Mouse (Mus musculus) midbrain, embryonic 14.5 days (tissue): ENCODE results near the gene Frmd4b. TPM values are rescaled to one million over a fixed set of nuclear protein-coding genes. Genes with fewer than 3 reads are reported as not detected.

Experiments used
- ATAC-seq: fragments of 200-750 bp; cut with Nextera tagmentation; 2 replicates; pipeline ENCODE4 v1.8.0; 2017; ENCODE audit warnings: moderate number of reproducible peaks, moderate library complexity; ENCODE audit not compliant: low FRiP score, low TSS enrichment
- DNase-seq: peaks from one replicate; pipeline ENCODE4 v3.0.0-alpha.2; 2015
- H3K27ac ChIP-seq: fragments of 300-500 bp; sonication (generic); replicated peaks from 2 replicates; pipeline ENCODE4 v1.5.1; 2014; ENCODE audit warnings: mild to moderate bottlenecking, low read depth, low read length, moderate library complexity
- H3K27me3 ChIP-seq: fragments of 300-500 bp; sonication (generic); 2 replicates; pipeline ENCODE4 v1.6.1; 2014; ENCODE audit warnings: low read length, control low read depth, mixed read lengths; ENCODE audit not compliant: control insufficient read depth, insufficient read depth
- H3K36me3 ChIP-seq: fragments of 300-500 bp; sonication (generic); 2 replicates; pipeline ENCODE4 v1.6.1; 2014; ENCODE audit warnings: low read length, control low read depth; ENCODE audit not compliant: control insufficient read depth, insufficient read depth
- H3K4me1 ChIP-seq: fragments of 300-500 bp; sonication (generic); 2 replicates; pipeline ENCODE4 v1.6.1; 2014; ENCODE audit warnings: mild to moderate bottlenecking, antibody characterized with exemption, low read length, control low read depth; ENCODE audit not compliant: control insufficient read depth, insufficient read depth
- H3K4me2 ChIP-seq: fragments of 300-500 bp; sonication (generic); 2 replicates; pipeline ENCODE4 v1.6.1; 2014; ENCODE audit warnings: mild to moderate bottlenecking, low read length, moderate library complexity
- H3K4me3 ChIP-seq: fragments of 300-500 bp; sonication (generic); replicated peaks from 2 replicates; pipeline ENCODE4 v1.5.1; 2014; ENCODE audit warnings: low read depth, low read length
- H3K9ac ChIP-seq: fragments of 300-500 bp; sonication (generic); replicated peaks from 2 replicates; pipeline ENCODE4 v1.6.1; 2014; ENCODE audit warnings: mild to moderate bottlenecking, low read length, moderate library complexity
- H3K9me3 ChIP-seq: fragments of 300-500 bp; sonication (generic); 2 replicates; pipeline ENCODE4 v1.6.1; 2016; ENCODE audit warnings: low read length, control low read depth, mixed read lengths; ENCODE audit not compliant: control insufficient read depth
- WGBS: fragments of 180-500 bp; shearing (Covaris S2); extraction: QIAGEN DNeasy Blood & Tissue Kit; methylation state at CpG from one replicate; pipeline ENCODE4 v1.1.7; 2014; 5-methylcytosine and 5-hydroxymethylcytosine counted together
- polyA plus RNA-seq: library from polyadenylated mRNA; unstranded; fragments of >200 nt; fragmentation: Nextera tagmentation; extraction: Ambion mirVana; gene quantifications from 2 replicates; pipeline ENCODE4 v1.2.1, GENCODE M21; 2014

Gene Frmd4b
- polyA plus RNA-seq, 1 experiment from 2014 or later = 21.7 TPM

GRCm38 (mm10) chr6:97345921-97346320, 271.4 kb downstream of the Frmd4b start:
- Histone ChIP-seq H3K27me3 (no peaks in the 10 kb centered on the region), H3K9ac (no peak overlapping the region), H3K4me3 (no peak overlapping the region), H3K36me3 (no peaks in the 10 kb centered on the region), H3K4me1 (no peaks in the 10 kb centered on the region), H3K4me2 (no peak overlapping the region), H3K9me3 (no peaks in the 10 kb centered on the region), H3K27ac (no peak overlapping the region)
- ATAC-seq (no peak), DNase-seq (no peak)
- 93% methylated on average over 2 of the region's 2 CpGs for WGBS

DNA sequence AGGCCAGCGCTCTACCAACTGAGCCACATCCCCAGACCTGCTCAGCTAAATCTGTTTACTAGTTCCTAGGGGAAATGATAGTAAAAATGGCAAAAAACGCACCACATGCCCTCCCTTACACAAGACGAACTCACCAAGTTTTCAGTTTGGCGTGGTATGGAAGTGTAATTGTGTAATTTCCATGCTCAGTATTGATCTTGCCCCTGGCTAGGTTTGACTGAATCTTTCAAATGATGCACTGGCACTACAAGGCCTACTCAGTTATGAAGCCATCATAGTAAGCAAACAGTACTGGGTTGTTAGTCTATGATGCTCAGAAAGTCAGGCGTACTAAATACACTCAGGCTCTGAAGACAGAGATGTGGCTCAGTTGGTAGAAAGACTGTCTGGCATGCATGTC, 275.2 kb downstream of the Frmd4b start:
- DNase-seq = no peak
- no peak for ATAC-seq

DNA sequence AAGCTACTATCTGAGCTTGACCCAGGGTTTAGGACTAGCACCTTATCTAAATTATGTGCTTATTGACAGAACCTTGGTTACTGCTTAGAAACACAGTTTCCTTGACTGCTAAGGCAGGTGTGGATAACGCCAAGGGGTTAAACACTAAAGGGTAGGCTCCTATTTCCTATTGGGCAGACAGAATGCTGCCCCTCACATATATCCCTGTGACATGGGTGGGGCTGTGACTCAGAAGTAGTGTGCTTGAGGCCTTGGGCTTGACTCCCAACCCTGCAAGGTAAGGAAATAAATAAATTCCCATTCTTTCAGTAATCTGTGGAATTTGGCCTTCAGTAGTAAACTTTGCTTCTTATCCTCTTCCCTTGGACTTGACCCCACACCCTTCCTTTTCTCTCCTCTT, 275.7 kb downstream of the Frmd4b start:
- H3K36me3 ChIP-seq = no peaks in the 10 kb centered on the region
- 90% methylated on average over 1 of the region's 1 CpGs for WGBS
- H3K27me3 ChIP-seq = no peaks in the 10 kb centered on the region
- no peak overlapping the region for H3K27ac ChIP-seq
- no peaks in the 10 kb centered on the region for H3K9me3 ChIP-seq
- no peak overlapping the region for H3K9ac ChIP-seq
- no peak for DNase-seq
- ATAC-seq = no peak
- H3K4me2 ChIP-seq = no peak overlapping the region
- H3K4me3 ChIP-seq = no peak overlapping the region
- no peaks in the 10 kb centered on the region for H3K4me1 ChIP-seq

More for the DNA sequence above, 275.2 kb downstream of the Frmd4b start:
- H3K36me3 ChIP-seq = no peaks in the 10 kb centered on the region
- no peak overlapping the region for H3K9ac ChIP-seq
- no peaks in the 10 kb centered on the region for H3K9me3 ChIP-seq
- no peak overlapping the region for H3K4me3 ChIP-seq
- H3K27ac ChIP-seq = no peak overlapping the region
- H3K4me1 ChIP-seq = no peaks in the 10 kb centered on the region
- no peaks in the 10 kb centered on the region for H3K27me3 ChIP-seq
- H3K4me2 ChIP-seq = no peak overlapping the region
- WGBS = 88% methylated on average over 5 of the region's 5 CpGs

GRCm38 (mm10) chr6:97341148-97341547, 276.2 kb downstream of the Frmd4b start:
- no peaks in the 10 kb centered on the region for H3K36me3 ChIP-seq
- no peak overlapping the region for H3K27ac ChIP-seq
- no peaks in the 10 kb centered on the region for H3K27me3 ChIP-seq
- ATAC-seq (no peak), DNase-seq (no peak)
- no peak overlapping the region for H3K9ac ChIP-seq
- H3K4me2 ChIP-seq = no peak overlapping the region
- no peaks in the 10 kb centered on the region for H3K4me1 ChIP-seq
- no peaks in the 10 kb centered on the region for H3K9me3 ChIP-seq
- H3K4me3 ChIP-seq = no peak overlapping the region
- 83% methylated on average over 3 of the region's 3 CpGs for WGBS

GRCm38 (mm10) chr6:97340211-97340791, 277.0 kb downstream of the Frmd4b start:
- no peak overlapping the region for H3K9ac ChIP-seq
- no peaks in the 10 kb centered on the region for H3K36me3 ChIP-seq
- H3K4me2 ChIP-seq = no peak overlapping the region
- no peak overlapping the region for H3K4me3 ChIP-seq
- H3K4me1 ChIP-seq = no peaks in the 10 kb centered on the region
- H3K27ac ChIP-seq = no peak overlapping the region
- H3K27me3 ChIP-seq = no peaks in the 10 kb centered on the region
- ATAC-seq (no peak), DNase-seq (peak; percentile 18)
- 71% methylated on average over 17 of the region's 17 CpGs for WGBS
- H3K9me3 ChIP-seq = no peaks in the 10 kb centered on the region

GRCm38 (mm10) chr6:97339271-97339681, 278.1 kb downstream of the Frmd4b start:
- H3K27ac ChIP-seq = no peak overlapping the region; the same call in 1 of the 2 replicates
- H3K36me3 ChIP-seq = no peaks in the 10 kb centered on the region
- no peaks in the 10 kb centered on the region for H3K27me3 ChIP-seq
- H3K9me3 ChIP-seq = no peaks in the 10 kb centered on the region
- no peaks in the 10 kb centered on the region for H3K4me1 ChIP-seq
- H3K9ac ChIP-seq = no peak overlapping the region
- WGBS = 13% methylated on average over 5 of the region's 5 CpGs
- H3K4me2 ChIP-seq = no peak overlapping the region
- DNase-seq = no peak
- no peak overlapping the region for H3K4me3 ChIP-seq
- ATAC-seq = no peak

DNA sequence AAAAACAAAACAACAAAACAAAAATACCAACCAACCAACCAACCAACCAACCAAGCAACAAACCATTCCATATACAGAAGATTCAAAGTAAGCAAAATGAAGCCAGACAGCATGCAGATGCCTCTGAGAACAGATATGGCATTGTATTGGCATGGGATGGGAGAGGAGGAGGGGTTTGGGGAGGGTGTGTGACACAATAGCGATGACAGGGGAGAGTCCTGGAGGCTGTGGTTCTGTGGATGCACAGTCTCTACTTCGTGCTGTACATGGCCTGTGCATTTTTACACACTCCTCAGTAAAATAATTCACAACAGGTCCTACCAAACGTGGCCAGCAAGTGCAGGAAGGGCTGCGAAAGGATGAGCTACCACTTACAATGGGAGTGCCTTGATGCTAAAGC, 278.5 kb downstream of the Frmd4b start:
- H3K27ac ChIP-seq = no peak overlapping the region
- no peak for ATAC-seq
- no peaks in the 10 kb centered on the region for H3K27me3 ChIP-seq

GRCm38 (mm10) chr6:97333323-97333722, 284.0 kb downstream of the Frmd4b start:
- H3K27ac ChIP-seq = no peak overlapping the region
- ATAC-seq (no peak), DNase-seq (no peak)
- H3K9ac ChIP-seq = no peak overlapping the region
- no peaks in the 10 kb centered on the region for H3K36me3 ChIP-seq
- no peak overlapping the region for H3K4me2 ChIP-seq
- no peak overlapping the region for H3K4me3 ChIP-seq
- 91% methylated on average over 3 of the region's 3 CpGs for WGBS
- H3K9me3 ChIP-seq = no peaks in the 10 kb centered on the region
- H3K27me3 ChIP-seq = no peaks in the 10 kb centered on the region
- no peaks in the 10 kb centered on the region for H3K4me1 ChIP-seq

More for the DNA sequence above, 278.5 kb downstream of the Frmd4b start:
- no peak overlapping the region for H3K4me3 ChIP-seq
- H3K36me3 ChIP-seq = no peaks in the 10 kb centered on the region
- no peak overlapping the region for H3K4me2 ChIP-seq
- H3K9me3 ChIP-seq = no peaks in the 10 kb centered on the region
- no peak overlapping the region for H3K9ac ChIP-seq
- WGBS = 29% methylated on average over 4 of the region's 4 CpGs
- no peaks in the 10 kb centered on the region for H3K4me1 ChIP-seq
- DNase-seq = no peak

- H3K27me3 ChIP-seq = no peaks in the 10 kb centered on the region
- no peak overlapping the region for H3K4me2 ChIP-seq
- WGBS = 61% methylated on average over 4 of the region's 4 CpGs
- no peak for DNase-seq
- no peak for ATAC-seq
- no peak overlapping the region for H3K4me3 ChIP-seq
- H3K4me1 ChIP-seq = no peaks in the 10 kb centered on the region
- H3K9me3 ChIP-seq = no peaks in the 10 kb centered on the region
- 0 out of 2 replicates have a peak, but pooled peaks cover 3% of the 10 kb centered on the region for H3K36me3 ChIP-seq
- no peak overlapping the region for H3K9ac ChIP-seq
- no peak overlapping the region for H3K27ac ChIP-seq
These were observed 293.4 kb downstream of the Frmd4b start for GRCm38 (mm10) chr6:97323951-97324350.
